Mouse (Mus musculus) midbrain, embryonic 16.5 days (tissue): Measurements from ENCODE around the gene Cd46. TPM values are rescaled to one million over a fixed set of nuclear protein-coding genes. Genes with fewer than 3 reads are reported as not detected.

Source experiments
- ATAC-seq: fragments of 200-750 bp; cut with Nextera tagmentation; 2 replicates; pipeline ENCODE4 v1.8.0; 2017; ENCODE audit warnings: moderate TSS enrichment
- H3K27ac ChIP-seq: fragments of 300-500 bp; sonication (generic); 2 replicates; pipeline ENCODE4 v1.5.1; 2014; ENCODE audit warnings: mild to moderate bottlenecking, low read length, mixed read lengths
- H3K27me3 ChIP-seq: fragments of 300-500 bp; sonication (generic); 2 replicates; pipeline ENCODE4 v1.6.1; 2014; ENCODE audit warnings: low read depth, low read length, mixed read lengths; ENCODE audit not compliant: control insufficient read depth, insufficient read depth
- H3K36me3 ChIP-seq: fragments of 300-500 bp; sonication (generic); 2 replicates; pipeline ENCODE4 v1.6.1; 2014; ENCODE audit warnings: mild to moderate bottlenecking, low read length, moderate library complexity, mixed read lengths; ENCODE audit not compliant: control insufficient read depth, insufficient read depth
- H3K4me1 ChIP-seq: fragments of 300-500 bp; sonication (generic); 2 replicates; pipeline ENCODE4 v1.6.1; 2014; ENCODE audit warnings: mild to moderate bottlenecking, low read length, mixed read lengths; ENCODE audit not compliant: control insufficient read depth, insufficient read depth
- H3K4me2 ChIP-seq: fragments of 300-500 bp; sonication (generic); 2 replicates; pipeline ENCODE4 v1.6.1; 2014; ENCODE audit warnings: mild to moderate bottlenecking, low read length, mixed read lengths
- H3K4me3 ChIP-seq: fragments of 300-500 bp; sonication (generic); 2 replicates; pipeline ENCODE4 v1.5.1; 2014; ENCODE audit warnings: low read depth, mild to moderate bottlenecking, low read length, moderate library complexity, mixed read lengths
- H3K9ac ChIP-seq: fragments of 300-500 bp; sonication (generic); 2 replicates; pipeline ENCODE4 v1.6.1; 2014; ENCODE audit warnings: low read depth, low read length, mixed read lengths
- H3K9me3 ChIP-seq: fragments of 300-500 bp; sonication (generic); replicated peaks from 2 replicates; pipeline ENCODE4 v1.6.1; 2014; ENCODE audit warnings: mild to moderate bottlenecking, low read length, mixed read lengths; ENCODE audit not compliant: control insufficient read depth, poor library complexity, severe bottlenecking
- WGBS: fragments of 180-500 bp; shearing (Covaris S2); extraction: QIAGEN DNeasy Blood & Tissue Kit; methylation state at CpG from one replicate; pipeline ENCODE4 v1.1.7; 2014; 5-methylcytosine and 5-hydroxymethylcytosine counted together
- polyA plus RNA-seq: library from polyadenylated mRNA; unstranded; fragments of >200 nt; fragmentation: Nextera tagmentation; extraction: Ambion mirVana; gene quantifications from 2 replicates; pipeline ENCODE4 v1.2.1, GENCODE M21; 2015

Gene Cd46
- polyA plus RNA-seq, 1 experiment from 2014 or later: 1.8 TPM

GRCm38 (mm10) chr1:195015281-195015680, 76.8 kb downstream of the Cd46 start:
- WGBS: 89% methylated on average over 1 of the region's 1 CpGs
- H3K9ac ChIP-seq: no peak overlapping the region

GRCm38 (mm10) chr1:195014201-195014885, 77.7 kb downstream of the Cd46 start:
- Histone ChIP-seq H3K4me3 (no peak overlapping the region), H3K4me1 (peaks cover 12% of the 10 kb centered on the region), H3K4me2 (no peak overlapping the region), H3K36me3 (no peaks in the 10 kb centered on the region), H3K9ac (no peak overlapping the region), H3K27me3 (no peaks in the 10 kb centered on the region), H3K27ac (no peak overlapping the region), H3K9me3 (no peaks in the 10 kb centered on the region)
- 91% methylated on average over 3 of the region's 3 CpGs for WGBS
- no peak for ATAC-seq

More at GRCm38 (mm10) chr1:195015281-195015680, 76.8 kb downstream of the Cd46 start:
- H3K9me3 ChIP-seq: no peaks in the 10 kb centered on the region
- peaks cover 12% of the 10 kb centered on the region for H3K4me1 ChIP-seq
- H3K36me3 ChIP-seq: no peaks in the 10 kb centered on the region
- no peak overlapping the region for H3K4me3 ChIP-seq
- no peaks in the 10 kb centered on the region for H3K27me3 ChIP-seq
- no peak overlapping the region for H3K27ac ChIP-seq
- ATAC-seq: no peak
- H3K4me2 ChIP-seq: no peak overlapping the region

GRCm38 (mm10) chr1:195012531-195012930, 79.5 kb downstream of the Cd46 start:
- Histone ChIP-seq H3K4me1 (peaks cover 8% of the 10 kb centered on the region), H3K27ac (no peak overlapping the region), H3K4me3 (no peak overlapping the region), H3K27me3 (no peaks in the 10 kb centered on the region), H3K36me3 (no peaks in the 10 kb centered on the region), H3K9ac (no peak overlapping the region), H3K4me2 (no peak overlapping the region), H3K9me3 (no peaks in the 10 kb centered on the region)
- 94% methylated on average over 2 of the region's 2 CpGs for WGBS
- no peak for ATAC-seq

- ATAC-seq: no peak
- Histone ChIP-seq H3K4me3 (no peak overlapping the region), H3K4me2 (no peak overlapping the region), H3K4me1 (no peaks in the 10 kb centered on the region), H3K27me3 (no peaks in the 10 kb centered on the region), H3K9me3 (no peaks in the 10 kb centered on the region), H3K9ac (no peak overlapping the region), H3K36me3 (no peaks in the 10 kb centered on the region), H3K27ac (no peak overlapping the region)
Measured at GRCm38 (mm10) chr1:195006267-195006666, 85.8 kb downstream of the Cd46 start.

GRCm38 (mm10) chr1:195004194-195004593, 87.9 kb downstream of the Cd46 start:
- Histone ChIP-seq H3K4me3 (no peak overlapping the region), H3K27me3 (no peaks in the 10 kb centered on the region), H3K9ac (no peak overlapping the region), H3K4me1 (no peaks in the 10 kb centered on the region), H3K27ac (no peak overlapping the region), H3K4me2 (no peak overlapping the region), H3K9me3 (no peaks in the 10 kb centered on the region), H3K36me3 (no peaks in the 10 kb centered on the region)
- 58% methylated on average over 1 of the region's 1 CpGs for WGBS
- ATAC-seq: no peak

- H3K4me3 ChIP-seq: no peak overlapping the region
- no peak for ATAC-seq
- no peaks in the 10 kb centered on the region for H3K27me3 ChIP-seq
- H3K4me2 ChIP-seq: no peak overlapping the region
- no peaks in the 10 kb centered on the region for H3K9me3 ChIP-seq
- no peaks in the 10 kb centered on the region for H3K36me3 ChIP-seq
- WGBS: 87% methylated on average over 4 of the region's 4 CpGs
- no peaks in the 10 kb centered on the region for H3K4me1 ChIP-seq
- no peak overlapping the region for H3K27ac ChIP-seq
- no peak overlapping the region for H3K9ac ChIP-seq
Measured at GRCm38 (mm10) chr1:195003328-195003727, 88.7 kb downstream of the Cd46 start.

GRCm38 (mm10) chr1:194998396-194998795, 93.7 kb downstream of the Cd46 start:
- WGBS: 70% methylated on average over 1 of the region's 1 CpGs
- H3K4me2 ChIP-seq: no peak overlapping the region
- no peak for ATAC-seq
- H3K36me3 ChIP-seq: no peaks in the 10 kb centered on the region
- no peak overlapping the region for H3K27ac ChIP-seq
- H3K4me1 ChIP-seq: no peaks in the 10 kb centered on the region
- H3K9ac ChIP-seq: no peak overlapping the region
- H3K4me3 ChIP-seq: no peak overlapping the region
- no peaks in the 10 kb centered on the region for H3K9me3 ChIP-seq
- H3K27me3 ChIP-seq: no peaks in the 10 kb centered on the region

- no peak for ATAC-seq
- Histone ChIP-seq H3K4me1 (no peaks in the 10 kb centered on the region), H3K9ac (no peak overlapping the region), H3K27ac (no peak overlapping the region), H3K4me3 (no peak overlapping the region), H3K27me3 (no peaks in the 10 kb centered on the region), H3K4me2 (no peak overlapping the region), H3K36me3 (no peaks in the 10 kb centered on the region), H3K9me3 (no peaks in the 10 kb centered on the region)
- WGBS: 81% methylated on average over 2 of the region's 2 CpGs
Measured at GRCm38 (mm10) chr1:194995196-194995595, 96.9 kb downstream of the Cd46 start.

- Histone ChIP-seq H3K4me1 (no peaks in the 10 kb centered on the region), H3K9ac (no peak overlapping the region), H3K36me3 (no peaks in the 10 kb centered on the region), H3K4me2 (no peak overlapping the region), H3K27me3 (no peaks in the 10 kb centered on the region), H3K4me3 (no peak overlapping the region), H3K27ac (no peak overlapping the region), H3K9me3 (no peaks in the 10 kb centered on the region)
- no peak for ATAC-seq
- 83% methylated on average over 5 of the region's 5 CpGs for WGBS
Measured at GRCm38 (mm10) chr1:194994262-194994661, 97.8 kb downstream of the Cd46 start.
